ENCODE assay signal across 7 mouse cellular contexts in the genomic region with DNA sequence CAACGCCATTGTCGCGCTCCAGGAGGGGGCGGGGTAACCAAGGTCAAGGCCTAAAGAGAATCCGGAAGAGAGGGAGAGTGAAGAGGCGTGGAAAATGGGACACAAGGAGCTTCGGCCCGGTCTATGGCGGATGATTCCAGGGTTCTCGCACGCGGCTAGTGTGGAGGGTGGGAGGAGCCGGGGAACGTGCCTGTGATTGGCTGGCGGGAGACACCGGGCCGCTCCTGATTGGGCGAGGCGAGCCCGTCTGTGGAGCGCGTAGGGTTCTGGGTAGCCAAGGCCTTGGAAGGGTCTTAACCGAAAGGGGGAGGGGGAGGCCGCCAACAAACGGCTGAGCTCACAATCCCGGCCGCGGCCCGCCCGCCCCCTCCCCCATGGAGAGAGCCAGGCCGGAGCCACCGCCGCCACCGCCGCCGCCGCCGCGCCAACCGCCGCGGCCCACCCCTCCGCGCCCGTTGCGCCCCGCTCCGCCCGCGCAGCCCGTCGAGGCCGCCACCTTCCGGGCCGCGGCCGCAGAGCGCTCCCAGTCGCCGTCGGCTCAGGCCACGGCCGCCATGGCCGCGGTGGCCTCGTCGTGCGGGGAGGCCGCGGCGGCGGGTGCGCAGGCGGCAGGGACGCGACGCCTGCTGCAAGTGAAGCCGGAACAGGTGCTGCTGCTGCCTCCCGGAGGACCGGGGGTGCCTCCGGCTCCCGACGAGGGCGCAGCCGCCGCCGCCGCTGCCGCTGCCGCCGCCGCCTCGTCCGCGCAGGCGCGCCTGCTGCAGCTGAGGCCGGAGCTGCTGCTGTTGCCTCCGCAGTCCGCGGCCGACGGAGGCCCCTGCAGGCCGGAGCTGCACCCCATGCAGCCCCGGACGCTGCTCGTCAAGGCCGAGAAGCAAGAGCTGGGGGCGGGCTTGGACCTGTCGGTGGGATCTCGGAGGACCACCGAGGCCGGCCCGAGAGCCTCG. TPM values are rescaled to one million over a fixed set of nuclear protein-coding genes. Genes with fewer than 3 reads are reported as not detected.
DNase-seq lines count a peak whose midpoint lies in the region; ATAC-seq and TF ChIP-seq lines count a peak whose summit lies in the region.

A gene (plus strand): TSS at position 365 of the 947 bp plus-strand sequence.

- no peaks in the 10 kb centered on the region for H3K36me3 ChIP-seq in ES-E14 (ENCODE audit: control insufficient read depth, insufficient read depth, low read length, poor library complexity, severe bottlenecking)
- H3K36me3 ChIP-seq in limb, embryonic 14.5 days (ENCODE audit: control insufficient read depth, insufficient read depth, low read length) = no peaks in the 10 kb centered on the region
- H3K36me3 ChIP-seq in midbrain, embryonic 14.5 days (ENCODE audit: control insufficient read depth, insufficient read depth, low read length) = no peaks in the 10 kb centered on the region

- H3K27ac ChIP-seq in ES-E14 (ENCODE audit: insufficient read depth, low read depth, low read length, poor library complexity, severe bottlenecking) = no peak within 1 kb of the TSS
- H3K27ac ChIP-seq in limb, embryonic 14.5 days (replicated peaks; ENCODE audit: low read depth, low read length) = peak within 1 kb of the TSS; percentile 55; the same call in 1 of the 2 replicates
- H3K27ac ChIP-seq in midbrain, embryonic 14.5 days (replicated peaks; ENCODE audit: low read depth, low read length) = peak within 1 kb of the TSS; percentile 79

- peak within 1 kb of the TSS; percentile 68 for H3K9ac ChIP-seq in ES-E14 (ENCODE audit: insufficient read depth, low read depth, low read length, poor library complexity, severe bottlenecking)
- H3K9ac ChIP-seq in limb, embryonic 14.5 days (ENCODE audit: low read depth, low read length, severe bottlenecking) = peak within 1 kb of the TSS; percentile 93
- peak within 1 kb of the TSS; percentile 79 for H3K9ac ChIP-seq in midbrain, embryonic 14.5 days (replicated peaks; ENCODE audit: low read length)

- in situ Hi-C loops in ES-E14 (cut with MboI; ENCODE audit: low sequenced_read_pairs in 2 of 2, unreplicated experiment in 2 of 2) = no loop called here

- H3K4me2 ChIP-seq in limb, embryonic 14.5 days (replicated peaks; ENCODE audit: low read depth, low read length, severe bottlenecking) = peak within 1 kb of the TSS; percentile 81
- peak within 1 kb of the TSS; percentile 76 for H3K4me2 ChIP-seq in midbrain, embryonic 14.5 days (ENCODE audit: low read length)

- 0 out of 2 replicates have a peak, but pooled peaks have one; percentile 40 for TF ChIP-seq POLR2A in limb, embryonic 14.5 days (IDR thresholded peaks at IDR 0.05; ENCODE audit: borderline replicate concordance, extremely low read depth, insufficient read depth, insufficient read length)

- H3K9me3 ChIP-seq in ES-E14 (ENCODE audit: control insufficient read depth, insufficient read depth, low read depth, low read length) = no peaks in the 10 kb centered on the region
- H3K9me3 ChIP-seq in limb, embryonic 14.5 days (ENCODE audit: control insufficient read depth, low read length) = peaks cover 5% of the 10 kb centered on the region; the same call in 1 of the 2 replicates
- no peaks in the 10 kb centered on the region for H3K9me3 ChIP-seq in midbrain, embryonic 14.5 days (ENCODE audit: control insufficient read depth, low read length)

- H3K4me3 ChIP-seq in ES-E14 (ENCODE audit: insufficient read depth in 1 of 2, low read depth in 1 of 2, low read length in 2 of 2, poor library complexity in 1 of 2, severe bottlenecking in 1 of 2) = peak within 1 kb of the TSS; percentile 51 to 77
- peak within 1 kb of the TSS; percentile 60 for H3K4me3 ChIP-seq in limb, embryonic 14.5 days (replicated peaks; ENCODE audit: low read length)
- peak within 1 kb of the TSS; percentile 54 for H3K4me3 ChIP-seq in midbrain, embryonic 14.5 days (replicated peaks; ENCODE audit: low read depth, low read length)

- peak; percentile 86 for DNase-seq in ES-E14 (ENCODE audit: low read depth, low spot score)
- peak; percentile 29 to 34 for DNase-seq in adrenal gland, postnatal 4 days (ENCODE audit: low spot score in 2 of 2)
- peak; percentile 48 to 51 for DNase-seq in frontal cortex, postnatal 10 days (ENCODE audit: low spot score in 2 of 2)
- DNase-seq in induced T-regulatory cell, adult 2 months (ENCODE audit: low read depth) = peak; percentile 48
- peak; percentile 58 for DNase-seq in limb, embryonic 14.5 days (ENCODE audit: low spot score)
- peak; percentile 88 for DNase-seq in midbrain, embryonic 14.5 days
- DNase-seq in spleen, postnatal 36 days (ENCODE audit: low spot score in 2 of 2) = peak; percentile 13 to 38

- 19% methylated on average over 46 of the region's 115 CpGs for WGBS in limb, embryonic 14.5 days
- WGBS in midbrain, embryonic 14.5 days = 7% methylated on average over 98 of the region's 115 CpGs

- H3K4me1 ChIP-seq in ES-E14 (ENCODE audit: control insufficient read depth in 2 of 2, insufficient read depth in 2 of 2, low read length in 2 of 2, poor library complexity in 1 of 2) = peaks cover 0 to 3% of the 10 kb centered on the region in 2 experiments; a peak in 1 of 4 replicates
- H3K4me1 ChIP-seq in limb, embryonic 14.5 days (ENCODE audit: control insufficient read depth, insufficient read depth, low read length) = peaks cover 4% of the 10 kb centered on the region
- peaks cover 5% of the 10 kb centered on the region; the same call in 1 of the 2 replicates for H3K4me1 ChIP-seq in midbrain, embryonic 14.5 days (ENCODE audit: control insufficient read depth, insufficient read depth, low read length)

- peak; percentile 91 for ATAC-seq in limb, embryonic 14.5 days (ENCODE audit: low FRiP score, low read depth)
- ATAC-seq in midbrain, embryonic 14.5 days (ENCODE audit: low FRiP score, low TSS enrichment) = peak; percentile 95

- H3K27me3 ChIP-seq in limb, embryonic 14.5 days (ENCODE audit: control insufficient read depth, insufficient read depth, low read length) = no peaks in the 10 kb centered on the region; the same call in 1 of the 2 replicates
- H3K27me3 ChIP-seq in midbrain, embryonic 14.5 days (ENCODE audit: control insufficient read depth, insufficient read depth, low read length) = no peaks in the 10 kb centered on the region

TF ChIP-seq in ES-E14, 5 proteins besides CTCF, POLR2A, EP300 and RAD21:
- no peak for TF ChIP-seq ZNF384 (IDR thresholded peaks at IDR 0.05; ENCODE audit: low read depth, low read length)
- TF ChIP-seq HCFC1 (IDR thresholded peaks at IDR 0.05; ENCODE audit: borderline replicate concordance, insufficient read depth, low read length) = no peak
- no peak; the same call in 1 of the 2 replicates for TF ChIP-seq CHD2 (IDR thresholded peaks at IDR 0.05; ENCODE audit: low read depth, low read length)
- no peak for TF ChIP-seq ZC3H11A (IDR thresholded peaks at IDR 0.05; ENCODE audit: borderline replicate concordance, low read depth, low read length)
- no peak for TF ChIP-seq MAFK (IDR thresholded peaks at IDR 0.05; ENCODE audit: insufficient read depth, low read depth, low read length)

RNA-seq across cellular contexts. Expression of the gene that starts here (rescaled TPM):
- total RNA-seq in ES-E14 (2012; rRNA removed) = 0.04 and 0.21 TPM in 2 replicates
- under 1 TPM; 0.34 to 0.67 TPM for total RNA-seq in adrenal gland, postnatal 4 days (2021)
- 0.54 and 0.64 TPM in 2 replicates for polyA plus RNA-seq in limb, embryonic 14.5 days (2012; rRNA removed)
- 0.25 and 0.45 TPM in 2 replicates for polyA plus RNA-seq in limb, embryonic 14.5 days (2014; fragmentation: Nextera tagmentation; extraction: Ambion mirVana)
- polyA plus RNA-seq in midbrain, embryonic 14.5 days (2014; fragmentation: Nextera tagmentation; extraction: Ambion mirVana) = 0.09 and 0.13 TPM in 2 replicates

Comparison
In these comparisons a context has a peak if more than half of its experiments do, and no peak if none do; other contexts are left out.
1. Peak in DNase-seq, H3K4me3 ChIP-seq and H3K9ac ChIP-seq in ES-E14; RNA of the gene not detected or under 1 TPM.
2. Peak in DNase-seq in adrenal gland, postnatal 4 days; RNA of the gene not detected or under 1 TPM.
3. Peak in DNase-seq, ATAC-seq, H3K4me3 ChIP-seq, H3K27ac ChIP-seq, H3K9ac ChIP-seq and H3K4me2 ChIP-seq in limb, embryonic 14.5 days; RNA of the gene not detected or under 1 TPM.
4. Peak in DNase-seq, ATAC-seq, H3K4me3 ChIP-seq, H3K27ac ChIP-seq, H3K9ac ChIP-seq and H3K4me2 ChIP-seq in midbrain, embryonic 14.5 days; RNA of the gene not detected or under 1 TPM.
5. DNase-seq: peak in every context shown above with its lines; median percentile 88 in midbrain, embryonic 14.5 days; 86 in ES-E14; 58 in limb, embryonic 14.5 days; 50 in frontal cortex, postnatal 10 days; 48 in induced T-regulatory cell, adult 2 months; 32 in adrenal gland, postnatal 4 days; 26 in spleen, postnatal 36 days.